14 mouse cellular contexts compared by ENCODE assay signal in genomic region chr13:59505867-59506266, GRCm38 (mm10).
A peak's percentile ranks its signal among the peaks of the same experiment; 100 is the strongest.
DNase-seq lines count a peak whose midpoint lies in the region; ATAC-seq lines count a peak whose summit lies in the region.
"Had no signal": no experiment of that assay in that cellular context is flagged by ENCODE, and none has a peak within 500 bp of the region (broad histone marks: within the 10 kb centered on the region; RNA-seq: fewer than 3 reads in every experiment).

No protein-coding gene starts in this region.

- H3K27ac ChIP-seq in embryonic facial prominence, embryonic 12.5 days = no peak overlapping the region
- H3K27ac ChIP-seq in embryonic facial prominence, embryonic 10.5 days (replicated peaks) = no peak overlapping the region
- H3K27ac ChIP-seq in liver, embryonic 11.5 days (ENCODE audit: low read depth, low read length) = no peak overlapping the region
- no peak overlapping the region for H3K27ac ChIP-seq in liver, embryonic 12.5 days
- H3K27ac ChIP-seq: hindbrain, embryonic 15.5 days; midbrain, embryonic 15.5 days had no signal

- no peaks in the 10 kb centered on the region for H3K9me3 ChIP-seq in embryonic facial prominence, embryonic 12.5 days
- H3K9me3 ChIP-seq in embryonic facial prominence, embryonic 10.5 days = no peaks in the 10 kb centered on the region
- no peaks in the 10 kb centered on the region for H3K9me3 ChIP-seq in liver, embryonic 11.5 days (ENCODE audit: control insufficient read depth, low read length)
- no peaks in the 10 kb centered on the region for H3K9me3 ChIP-seq in liver, embryonic 12.5 days (replicated peaks)
- H3K9me3 ChIP-seq: hindbrain, embryonic 15.5 days; midbrain, embryonic 15.5 days had no signal

- H3K4me2 ChIP-seq in embryonic facial prominence, embryonic 12.5 days (replicated peaks) = no peak overlapping the region
- no peak overlapping the region for H3K4me2 ChIP-seq in liver, embryonic 11.5 days
- H3K4me2 ChIP-seq in liver, embryonic 12.5 days = no peak overlapping the region
- H3K4me2 ChIP-seq: hindbrain, embryonic 15.5 days; midbrain, embryonic 15.5 days had no signal

- peak; percentile 47; the same call in 1 of the 2 replicates for ATAC-seq in embryonic facial prominence, embryonic 12.5 days (ENCODE audit: insufficient number of reproducible peaks, insufficient read depth, low FRiP score, low TSS enrichment)
- ATAC-seq in liver, embryonic 11.5 days (replicated peaks; ENCODE audit: low FRiP score) = no peak
- no peak for ATAC-seq in liver, embryonic 12.5 days
- ATAC-seq: liver, postnatal 0 days; midbrain, embryonic 15.5 days had no signal

- H3K27me3 ChIP-seq in embryonic facial prominence, embryonic 12.5 days = no peaks in the 10 kb centered on the region
- H3K27me3 ChIP-seq in embryonic facial prominence, embryonic 10.5 days (replicated peaks; ENCODE audit: low read depth, poor library complexity, severe bottlenecking) = no peaks in the 10 kb centered on the region
- no peaks in the 10 kb centered on the region for H3K27me3 ChIP-seq in liver, embryonic 11.5 days (replicated peaks; ENCODE audit: control insufficient read depth, insufficient read depth, low read length)
- H3K27me3 ChIP-seq in liver, embryonic 12.5 days (replicated peaks) = no peaks in the 10 kb centered on the region
- H3K27me3 ChIP-seq: hindbrain, embryonic 15.5 days; midbrain, embryonic 15.5 days had no signal

- no peaks in the 10 kb centered on the region for H3K36me3 ChIP-seq in embryonic facial prominence, embryonic 12.5 days
- H3K36me3 ChIP-seq in embryonic facial prominence, embryonic 10.5 days (replicated peaks) = no peaks in the 10 kb centered on the region; the same call in 1 of the 2 replicates
- H3K36me3 ChIP-seq in liver, embryonic 11.5 days (ENCODE audit: control insufficient read depth, insufficient read depth, low read length) = no peaks in the 10 kb centered on the region
- peaks cover 38% of the 10 kb centered on the region for H3K36me3 ChIP-seq in liver, embryonic 12.5 days

- H3K4me3 ChIP-seq in embryonic facial prominence, embryonic 12.5 days = no peak overlapping the region
- H3K4me3 ChIP-seq in embryonic facial prominence, embryonic 10.5 days = no peak overlapping the region
- H3K4me3 ChIP-seq in liver, embryonic 11.5 days (ENCODE audit: low read depth, low read length) = no peak overlapping the region
- no peak overlapping the region for H3K4me3 ChIP-seq in liver, embryonic 12.5 days
- H3K4me3 ChIP-seq: hindbrain, embryonic 15.5 days; midbrain, embryonic 15.5 days had no signal

- H3K4me1 ChIP-seq in embryonic facial prominence, embryonic 12.5 days = peaks cover 8% of the 10 kb centered on the region; the same call in 1 of the 2 replicates
- no peaks in the 10 kb centered on the region for H3K4me1 ChIP-seq in embryonic facial prominence, embryonic 10.5 days
- H3K4me1 ChIP-seq in liver, embryonic 11.5 days (replicated peaks; ENCODE audit: control insufficient read depth, insufficient read depth, low read length) = no peaks in the 10 kb centered on the region
- H3K4me1 ChIP-seq in liver, embryonic 12.5 days = 0 out of 2 replicates have a peak, but pooled peaks cover 6% of the 10 kb centered on the region
- H3K4me1 ChIP-seq: midbrain, embryonic 15.5 days had no signal

- DNase-seq in embryonic facial prominence, embryonic 10.5 days (ENCODE audit: low spot score) = no peak
- DNase-seq in left cerebral cortex, adult 18-20 months (ENCODE audit: low spot score in 2 of 2) = peak; percentile 36 to 44
- DNase-seq in left cerebral cortex, adult 11 months (ENCODE audit: low spot score) = no peak
- DNase-seq in cerebellum, adult 9-11 months = peak; percentile 72
- DNase-seq in layer of hippocampus, postnatal 10 days (ENCODE audit: low spot score in 2 of 2) = peak; percentile 17 to 19
- no peak for DNase-seq in liver, embryonic 11.5 days (ENCODE audit: low spot score)
- DNase-seq: kidney, adult 11 months; kidney, postnatal 25 days; liver, postnatal 0 days; thymus, postnatal 25 days had no signal

- H3K9ac ChIP-seq in embryonic facial prominence, embryonic 12.5 days = no peak overlapping the region
- H3K9ac ChIP-seq in liver, embryonic 11.5 days (ENCODE audit: low read depth, low read length) = no peak overlapping the region
- no peak overlapping the region for H3K9ac ChIP-seq in liver, embryonic 12.5 days
- H3K9ac ChIP-seq: hindbrain, embryonic 15.5 days; liver, postnatal 0 days; midbrain, embryonic 15.5 days had no signal

- WGBS in embryonic facial prominence, embryonic 12.5 days = 84% methylated on average over 4 of the region's 4 CpGs
- 81% methylated on average over 4 of the region's 4 CpGs for WGBS in embryonic facial prominence, embryonic 10.5 days
- WGBS in liver, embryonic 11.5 days = 90% methylated on average over 4 of the region's 4 CpGs
- WGBS in liver, embryonic 12.5 days (ENCODE audit: insufficient replicate concordance) = 70% methylated on average over 4 of the region's 4 CpGs

Comparison
In these comparisons a context has a peak if more than half of its experiments do, and no peak if none do; other contexts are left out.
1. DNase-seq: peak in left cerebral cortex, adult 18-20 months (2 of 2), cerebellum, adult 9-11 months (single experiment) and layer of hippocampus, postnatal 10 days (2 of 2); none in embryonic facial prominence, embryonic 10.5 days (single experiment), left cerebral cortex, adult 11 months (single experiment) and liver, embryonic 11.5 days (single experiment).